In genomic region chr5:125157375-125158033, GRCm38 (mm10) we compare ENCODE assay signal across 8 mouse cellular contexts. TPM values are rescaled to one million over a fixed set of nuclear protein-coding genes. Genes with fewer than 3 reads are reported as not detected.
DNase-seq lines count a peak whose midpoint lies in the region; ATAC-seq and TF ChIP-seq lines count a peak whose summit lies in the region.

No protein-coding gene starts in this region.

- peaks cover 99% of the 10 kb centered on the region for H3K4me1 ChIP-seq in kidney, embryonic 15.5 days
- H3K4me1 ChIP-seq in kidney, adult 2 months (ENCODE audit: control insufficient read depth, insufficient read depth, low read length): peaks cover 36% of the 10 kb centered on the region
- H3K4me1 ChIP-seq in embryonic facial prominence, embryonic 11.5 days (ENCODE audit: control insufficient read depth, insufficient read depth, low read length): peaks cover 48% of the 10 kb centered on the region
- H3K4me1 ChIP-seq in hindbrain, postnatal 0 days (ENCODE audit: insufficient read depth, low read length): peaks cover 69% of the 10 kb centered on the region

- no peak overlapping the region for H3K4me3 ChIP-seq in kidney, embryonic 15.5 days (replicated peaks)
- no peak overlapping the region for H3K4me3 ChIP-seq in kidney, adult 2 months (ENCODE audit: insufficient read depth, low read depth, low read length)
- H3K4me3 ChIP-seq in embryonic facial prominence, embryonic 11.5 days (ENCODE audit: low read depth, low read length): no peak overlapping the region
- no peak overlapping the region for H3K4me3 ChIP-seq in hindbrain, postnatal 0 days (ENCODE audit: low read length)
- no peak overlapping the region for H3K4me3 ChIP-seq in myocyte

- no peak for TF ChIP-seq POLR2A in kidney, adult 2 months (IDR thresholded peaks at IDR 0.05; ENCODE audit: low read depth, low read length)
- no peak for TF ChIP-seq POLR2A in myocyte (IDR thresholded peaks at IDR 0.05; ENCODE audit: insufficient read length, low read depth)

- H3K4me2 ChIP-seq in kidney, embryonic 15.5 days: peak overlapping the region; percentile 12; the same call in 1 of the 2 replicates
- no peak overlapping the region; the same call in 1 of the 2 replicates for H3K4me2 ChIP-seq in embryonic facial prominence, embryonic 11.5 days (ENCODE audit: low read depth, low read length)
- H3K4me2 ChIP-seq in hindbrain, postnatal 0 days (ENCODE audit: low read depth, low read length): no peak overlapping the region
- peak overlapping the region; percentile 58 for H3K4me2 ChIP-seq in myocyte (ENCODE audit: low read depth)

- H3K9me3 ChIP-seq in kidney, embryonic 15.5 days (replicated peaks): no peaks in the 10 kb centered on the region
- no peaks in the 10 kb centered on the region for H3K9me3 ChIP-seq in embryonic facial prominence, embryonic 11.5 days (replicated peaks; ENCODE audit: control insufficient read depth, low read length)
- H3K9me3 ChIP-seq in hindbrain, postnatal 0 days (ENCODE audit: low read length): no peaks in the 10 kb centered on the region

- WGBS in kidney, embryonic 15.5 days: 49% methylated on average over 8 of the region's 8 CpGs
- 74% methylated on average over 8 of the region's 8 CpGs for WGBS in kidney, adult 2 months
- 53% methylated on average over 7 of the region's 8 CpGs for WGBS in embryonic facial prominence, embryonic 11.5 days
- WGBS in hindbrain, postnatal 0 days: 41% methylated on average over 8 of the region's 8 CpGs

- no peak overlapping the region for H3ac ChIP-seq in myocyte (ENCODE audit: control insufficient read depth, insufficient read length)

- no peak for DNase-seq in kidney, adult 2 months
- DNase-seq in embryonic facial prominence, embryonic 11.5 days (ENCODE audit: low spot score): no peak
- peak; percentile 5 for DNase-seq in hindbrain, postnatal 0 days (ENCODE audit: low spot score)
- DNase-seq in ovary, postnatal 14 days (ENCODE audit: low spot score): no peak
- no peak for DNase-seq in testis, postnatal 10 days (ENCODE audit: low spot score)
- no peak for DNase-seq in right cerebral cortex, adult 18-20 months

- no peak for TF ChIP-seq CTCF in kidney, adult 2 months (conservative IDR thresholded peaks at IDR 0.05; ENCODE audit: insufficient read depth, insufficient read length, low read depth, low read length)
- TF ChIP-seq CTCF in hindbrain, postnatal 0 days (IDR thresholded peaks at IDR 0.05; ENCODE audit: low read depth): peak; percentile 13; the same call in 1 of the 2 replicates

- H3K27ac ChIP-seq in kidney, embryonic 15.5 days: peak overlapping the region; percentile 86
- H3K27ac ChIP-seq in kidney, adult 2 months (ENCODE audit: insufficient read depth, low read depth, low read length): no peak overlapping the region
- H3K27ac ChIP-seq in embryonic facial prominence, embryonic 11.5 days (replicated peaks; ENCODE audit: low read depth, low read length): peak overlapping the region; percentile 74
- H3K27ac ChIP-seq in hindbrain, postnatal 0 days: peak overlapping the region; percentile 83

- ATAC-seq in kidney, embryonic 15.5 days (replicated peaks; ENCODE audit: low FRiP score): no peak
- no peak for ATAC-seq in embryonic facial prominence, embryonic 11.5 days (replicated peaks; ENCODE audit: insufficient number of reproducible peaks, low FRiP score, low TSS enrichment, low read depth)
- no peak for ATAC-seq in hindbrain, postnatal 0 days

- H3K27me3 ChIP-seq in kidney, embryonic 15.5 days: no peaks in the 10 kb centered on the region
- H3K27me3 ChIP-seq in kidney, adult 2 months (replicated peaks; ENCODE audit: control insufficient read depth, insufficient read depth, low read length): no peaks in the 10 kb centered on the region
- no peaks in the 10 kb centered on the region for H3K27me3 ChIP-seq in embryonic facial prominence, embryonic 11.5 days (ENCODE audit: control insufficient read depth, insufficient read depth, low read length)
- no peaks in the 10 kb centered on the region for H3K27me3 ChIP-seq in hindbrain, postnatal 0 days (ENCODE audit: insufficient read depth, low read length)
- no peaks in the 10 kb centered on the region for H3K27me3 ChIP-seq in myocyte (ENCODE audit: control insufficient read depth, insufficient read depth, insufficient read length)

- peaks cover 91% of the 10 kb centered on the region for H3K79me2 ChIP-seq in myocyte (ENCODE audit: control insufficient read depth, insufficient read depth)

- H3K9ac ChIP-seq in kidney, embryonic 15.5 days: no peak overlapping the region
- no peak overlapping the region for H3K9ac ChIP-seq in embryonic facial prominence, embryonic 11.5 days (replicated peaks; ENCODE audit: low read length)
- H3K9ac ChIP-seq in hindbrain, postnatal 0 days (replicated peaks; ENCODE audit: low read length): no peak overlapping the region

- no peaks in the 10 kb centered on the region for H3K36me3 ChIP-seq in kidney, embryonic 15.5 days
- H3K36me3 ChIP-seq in kidney, adult 2 months (ENCODE audit: control insufficient read depth, insufficient read depth, low read length): no peaks in the 10 kb centered on the region
- no peaks in the 10 kb centered on the region for H3K36me3 ChIP-seq in embryonic facial prominence, embryonic 11.5 days (replicated peaks; ENCODE audit: control insufficient read depth, insufficient read depth, low read depth, low read length)
- no peaks in the 10 kb centered on the region for H3K36me3 ChIP-seq in hindbrain, postnatal 0 days (ENCODE audit: insufficient read depth, low read length)
- peaks cover 6% of the 10 kb centered on the region for H3K36me3 ChIP-seq in myocyte (ENCODE audit: control insufficient read depth, insufficient read depth)

TF ChIP-seq in myocyte, 11 proteins besides CTCF, POLR2A, EP300 and RAD21:
- TF ChIP-seq MYOD1 (IDR thresholded peaks at IDR 0.05; ENCODE audit: control insufficient read depth in 1 of 3, insufficient read length in 2 of 3, low read depth in 2 of 3) (no peak), MAX (IDR thresholded peaks at IDR 0.05; ENCODE audit: low read depth) (no peak), TCF12 (IDR thresholded peaks at IDR 0.05; ENCODE audit: insufficient read depth, poor library complexity, severe bottlenecking) (no peak), CEBPB (IDR thresholded peaks at IDR 0.05; ENCODE audit: insufficient read depth, poor library complexity, severe bottlenecking) (no peak), MYOG (IDR thresholded peaks at IDR 0.05; ENCODE audit: control insufficient read depth in 1 of 3, insufficient read depth in 1 of 3, insufficient read length in 2 of 3, low read depth in 2 of 3) (no peak), REST (IDR thresholded peaks at IDR 0.05; ENCODE audit: insufficient read depth, insufficient read length) (no peak), POLR2AphosphoS2 (IDR thresholded peaks at IDR 0.05; ENCODE audit: insufficient read length, low read depth) (no peak), SRF (IDR thresholded peaks at IDR 0.05; ENCODE audit: control insufficient read depth, insufficient read length, low read depth) (no peak), E2F4 (IDR thresholded peaks at IDR 0.05; ENCODE audit: insufficient read depth) (no peak), USF1 (IDR thresholded peaks at IDR 0.05; ENCODE audit: low read depth) (no peak), TCF3 (IDR thresholded peaks at IDR 0.05; ENCODE audit: insufficient read length, low read depth) (no peak)

RNA-seq across cellular contexts. Expression of gene Ncor2, which starts 21.5 kb away (rescaled TPM):
- polyA plus RNA-seq in kidney, embryonic 15.5 days (2015; fragmentation: Nextera tagmentation; extraction: Ambion mirVana): 27.5 and 28.8 TPM in 2 replicates
- 32.0 and 38.8 TPM in 2 replicates for polyA plus RNA-seq in kidney, adult 2 months (2012; rRNA removed)
- 12.4 and 15.0 TPM in 2 replicates for polyA plus RNA-seq in embryonic facial prominence, embryonic 11.5 days (2014; fragmentation: Nextera tagmentation; extraction: Ambion mirVana)
- 35.4 and 37.5 TPM in 2 replicates for total RNA-seq in hindbrain, postnatal 0 days (2014; rRNA removed)
- polyA plus RNA-seq in hindbrain, postnatal 0 days (2015; fragmentation: Nextera tagmentation; extraction: Ambion mirVana): 20.9 and 22.7 TPM in 2 replicates
- polyA plus RNA-seq in myocyte (2012; fragmentation: generic; extraction: Trizol): 127 TPM

Comparison
In these comparisons a context has a peak if more than half of its experiments do, and no peak if none do; other contexts are left out.
1. H3K4me2 ChIP-seq: peak in kidney, embryonic 15.5 days (single experiment) and myocyte (single experiment); none in embryonic facial prominence, embryonic 11.5 days (single experiment) and hindbrain, postnatal 0 days (single experiment).